Mouse (Mus musculus) kidney, postnatal 10 days (tissue): ENCODE data around the gene Gcc1.
A peak's percentile ranks its signal among the peaks of the same experiment; 100 is the strongest.

Source experiments
- DNase-seq: peaks from one replicate; pipeline ENCODE4 v3.0.0; 2021; ENCODE audit warnings: mixed read lengths

The Gcc1 gene

GRCm38 (mm10) chr6:28428290-28428689, at the start of gene Gcc1:
Gene Gcc1 (minus strand): TSS chr6:28428390.
- no peak for DNase-seq

GRCm38 (mm10) chr6:28474839-28475238, 46.6 kb upstream of the Gcc1 start, which contains the start of gene Snd1:
Gene Snd1 (plus strand): TSS chr6:28475139.
- no peak for DNase-seq

- DNase-seq = no peak
Observed at GRCm38 (mm10) chr6:28474211-28474610, 46.0 kb upstream of the Gcc1 start.

GRCm38 (mm10) chr6:28471284-28472035, 43.3 kb upstream of the Gcc1 start:
- DNase-seq = no peak

GRCm38 (mm10) chr6:28470621-28471020, 42.4 kb upstream of the Gcc1 start:
- DNase-seq = no peak

GRCm38 (mm10) chr6:28470017-28470602, 41.9 kb upstream of the Gcc1 start:
- no peak for DNase-seq

DNA sequence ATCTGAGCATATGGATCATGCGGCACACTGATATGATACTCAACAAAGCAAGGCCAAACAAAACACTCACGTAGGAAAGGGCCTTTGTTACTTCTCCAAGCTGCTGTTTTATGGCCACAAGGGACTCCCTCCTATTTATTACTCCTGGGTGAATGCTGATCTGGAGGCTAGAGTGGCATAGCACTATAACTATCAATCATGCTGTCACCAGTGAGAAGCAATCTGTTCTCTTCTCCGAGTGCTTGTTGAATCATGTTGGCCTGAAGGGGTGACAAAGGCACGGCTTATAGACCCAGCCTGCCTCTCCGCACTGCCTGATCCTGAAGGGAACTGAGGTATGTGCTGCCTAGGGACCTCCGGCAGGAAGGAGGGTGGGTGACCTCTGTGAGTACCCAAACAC, 36.4 kb upstream of the Gcc1 start:
- DNase-seq = no peak

GRCm38 (mm10) chr6:28460534-28460933, 32.3 kb upstream of the Gcc1 start:
- DNase-seq = peak; percentile 84

GRCm38 (mm10) chr6:28459221-28459668, 31.1 kb upstream of the Gcc1 start:
- no peak for DNase-seq

DNA sequence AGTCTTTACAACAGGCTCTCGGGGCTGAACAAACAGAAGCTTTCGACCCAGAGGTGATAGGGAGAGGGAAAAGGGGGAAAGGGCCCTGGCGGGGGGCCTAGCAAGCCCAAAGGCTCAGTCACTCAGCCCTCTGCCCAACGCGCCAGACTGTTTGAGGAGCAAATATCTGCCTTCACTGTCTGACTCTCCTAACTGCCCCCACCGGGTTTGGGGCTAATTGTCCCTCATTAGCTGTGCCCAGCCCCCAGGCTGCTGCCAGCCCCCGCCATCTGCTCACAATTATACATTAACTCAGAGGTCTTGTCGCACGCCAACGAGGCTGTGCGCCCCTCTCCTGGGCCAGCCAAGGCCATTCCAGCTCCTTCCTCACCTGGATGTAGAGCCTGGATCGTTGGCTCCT, 22.8 kb upstream of the Gcc1 start:
- DNase-seq = no peak

DNA sequence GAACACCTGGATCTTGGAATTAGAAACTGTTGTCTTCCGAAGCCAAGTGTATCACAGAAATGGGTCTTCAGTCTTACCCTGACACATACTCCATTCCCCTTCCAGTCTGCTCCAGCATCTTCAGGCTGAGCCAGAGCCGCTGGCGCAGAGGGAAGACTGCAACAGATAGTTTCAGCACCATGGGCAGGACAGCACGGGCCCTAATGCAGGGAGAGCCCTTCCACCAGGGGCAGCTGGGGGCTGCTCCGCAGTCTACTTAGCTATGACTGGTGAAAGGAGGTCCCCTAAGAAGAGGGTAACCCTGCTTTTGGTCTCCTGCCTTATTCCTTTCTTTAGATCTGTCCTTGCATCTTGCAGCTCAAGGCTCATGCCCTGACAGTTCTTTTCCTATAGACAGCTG, 22.3 kb upstream of the Gcc1 start:
- DNase-seq = no peak

DNA sequence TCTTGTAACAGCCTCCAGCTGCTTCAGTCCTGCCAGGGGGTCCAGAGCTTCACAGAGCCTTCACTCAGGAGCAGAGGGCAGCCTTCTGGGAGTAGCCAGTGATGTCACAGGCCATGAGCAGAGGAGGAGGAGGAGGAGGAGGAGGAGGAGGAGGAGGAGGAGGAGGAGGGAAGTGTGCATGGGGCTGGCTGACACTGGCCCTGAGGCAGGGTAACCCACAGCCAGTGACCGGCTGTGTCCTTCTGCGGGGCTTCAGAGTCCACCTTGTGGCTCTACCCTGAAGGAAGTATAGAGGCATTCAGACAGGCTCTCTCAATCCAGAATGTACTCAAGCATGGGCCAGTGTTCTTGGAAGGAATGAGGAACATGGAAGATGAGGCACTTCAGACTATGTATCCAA, 21.1 kb upstream of the Gcc1 start, which contains the start of gene Pax4:
Gene Pax4, minus strand, starts transcription at position 101 of the 400 bp plus-strand sequence.
- no peak for DNase-seq

GRCm38 (mm10) chr6:28447937-28448336, 19.7 kb upstream of the Gcc1 start:
- no peak for DNase-seq

GRCm38 (mm10) chr6:28431538-28431855, 3.3 kb upstream of the Gcc1 start:
- DNase-seq = no peak

GRCm38 (mm10) chr6:28430795-28431537, 2.8 kb upstream of the Gcc1 start:
- no peak for DNase-seq

DNA sequence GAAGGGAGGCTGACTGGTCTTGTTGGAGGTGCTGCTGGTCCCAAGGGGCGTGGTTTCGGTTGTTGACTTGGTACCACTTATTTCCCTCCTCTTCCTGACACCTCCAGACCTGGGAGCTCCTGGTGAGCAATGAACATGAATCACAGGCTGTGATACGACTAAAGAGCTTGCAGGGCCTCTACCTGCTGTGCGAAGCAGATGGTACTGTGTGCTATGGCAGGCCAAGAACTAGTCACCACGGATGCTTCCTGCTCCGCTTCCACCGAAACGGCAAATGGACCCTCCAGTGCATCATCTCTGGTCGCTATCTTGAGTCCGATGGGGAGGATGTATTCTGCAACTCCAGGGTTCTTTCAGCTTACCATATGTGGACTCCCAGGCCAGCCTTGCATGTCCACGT, 1.7 kb upstream of the Gcc1 start:
- DNase-seq = no peak

- peak; percentile 54 for DNase-seq
Observed at GRCm38 (mm10) chr6:28427096-28427839, 922 bp downstream of the Gcc1 start, which contains the start of gene Fscn3. Gene Fscn3 (plus strand): TSS chr6:28427789.

- no peak for DNase-seq
Observed at GRCm38 (mm10) chr6:28425019-28425418, 3.2 kb downstream of the Gcc1 start.

- DNase-seq = peak; percentile 73
Observed at GRCm38 (mm10) chr6:28423767-28424695, 4.2 kb downstream of the Gcc1 start.

GRCm38 (mm10) chr6:28423313-28423712, 4.9 kb downstream of the Gcc1 start, which contains the start of gene Arf5:
Gene Arf5 (plus strand): TSS chr6:28423560.
- DNase-seq = peak; percentile 99

- DNase-seq = peak; percentile 11
Observed at GRCm38 (mm10) chr6:28422651-28423290, 5.4 kb downstream of the Gcc1 start.
